Mouse (Mus musculus): ENCODE measurements around the gene Cpn2.

Cpn2 gene

DNA sequence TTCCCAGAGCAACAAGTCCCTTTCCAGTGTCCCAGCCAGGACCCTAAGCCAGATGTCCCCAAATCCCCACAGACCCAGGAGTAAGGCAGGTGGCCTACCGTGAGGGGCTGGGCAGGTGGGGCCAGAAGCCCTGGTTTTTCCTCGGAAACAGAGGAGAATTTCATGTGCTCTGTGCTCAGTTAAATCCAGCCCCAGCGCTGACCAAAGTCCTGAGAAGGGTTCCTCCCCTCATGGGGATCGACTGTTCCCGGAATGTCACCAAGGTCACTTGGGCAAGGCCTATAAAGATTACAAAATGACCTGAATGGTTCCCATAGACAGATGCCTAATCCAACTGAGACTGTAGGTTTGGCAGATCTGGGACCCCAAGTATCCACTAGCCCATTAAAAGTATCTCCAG lies at the start of gene Cpn2:
Cpn2 (minus strand) TSS at position 141 of the 400 bp plus-strand sequence.
- DNase-seq (ENCODE audit: low read depth): no peak

DNA sequence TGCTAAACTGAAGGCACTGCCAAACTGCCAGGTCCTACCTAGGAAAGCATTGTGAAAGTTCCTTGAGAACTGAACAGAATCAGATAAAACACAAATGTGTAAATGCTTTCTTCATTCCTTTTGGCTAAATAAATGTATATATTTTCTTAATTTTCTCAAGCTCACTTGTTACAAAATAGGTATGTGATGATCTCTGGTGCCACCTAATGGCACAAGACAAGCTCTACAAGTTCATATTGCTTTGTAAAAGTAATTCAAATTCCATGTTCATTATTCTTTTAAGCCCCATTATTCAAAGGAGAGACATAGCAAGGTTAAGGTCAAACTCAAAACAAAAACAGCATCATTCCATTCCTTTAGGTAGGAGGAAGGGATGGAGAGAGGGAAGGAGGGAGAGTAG lies 46.9 kb upstream of the Cpn2 start:
- DNase-seq (ENCODE audit: low read depth): peak; percentile 74

DNA sequence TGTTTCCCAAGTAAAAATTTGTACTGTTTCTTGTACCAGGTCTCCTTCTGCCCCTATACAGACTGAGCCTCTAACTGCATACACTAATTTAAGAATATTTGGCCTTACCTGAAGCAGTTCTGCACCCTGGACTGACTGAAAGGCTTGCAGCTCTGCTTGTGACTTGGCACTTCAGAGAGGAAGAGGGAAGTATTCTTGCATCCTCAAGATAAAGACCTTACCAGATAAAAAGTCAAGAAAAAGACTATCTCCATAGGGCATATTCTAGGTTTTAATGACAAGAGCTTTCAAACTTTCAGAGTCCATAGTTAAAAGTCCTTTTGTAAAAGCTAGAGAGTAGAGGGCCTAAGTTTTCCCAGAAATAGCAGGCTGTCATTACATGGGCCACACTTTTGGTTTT lies 43.3 kb upstream of the Cpn2 start, which contains the start of gene Gp5:
Gp5 (minus strand) TSS at position 133 of the 400 bp plus-strand sequence.
- DNase-seq (ENCODE audit: low read depth): peak; percentile 73

- no peak for DNase-seq (ENCODE audit: low read depth)
Measured at GRCm38 (mm10) chr16:30310171-30310515, 42.8 kb upstream of the Cpn2 start.

GRCm38 (mm10) chr16:30309395-30310170 lies 42.3 kb upstream of the Cpn2 start:
- DNase-seq (ENCODE audit: low read depth): no peak

DNA sequence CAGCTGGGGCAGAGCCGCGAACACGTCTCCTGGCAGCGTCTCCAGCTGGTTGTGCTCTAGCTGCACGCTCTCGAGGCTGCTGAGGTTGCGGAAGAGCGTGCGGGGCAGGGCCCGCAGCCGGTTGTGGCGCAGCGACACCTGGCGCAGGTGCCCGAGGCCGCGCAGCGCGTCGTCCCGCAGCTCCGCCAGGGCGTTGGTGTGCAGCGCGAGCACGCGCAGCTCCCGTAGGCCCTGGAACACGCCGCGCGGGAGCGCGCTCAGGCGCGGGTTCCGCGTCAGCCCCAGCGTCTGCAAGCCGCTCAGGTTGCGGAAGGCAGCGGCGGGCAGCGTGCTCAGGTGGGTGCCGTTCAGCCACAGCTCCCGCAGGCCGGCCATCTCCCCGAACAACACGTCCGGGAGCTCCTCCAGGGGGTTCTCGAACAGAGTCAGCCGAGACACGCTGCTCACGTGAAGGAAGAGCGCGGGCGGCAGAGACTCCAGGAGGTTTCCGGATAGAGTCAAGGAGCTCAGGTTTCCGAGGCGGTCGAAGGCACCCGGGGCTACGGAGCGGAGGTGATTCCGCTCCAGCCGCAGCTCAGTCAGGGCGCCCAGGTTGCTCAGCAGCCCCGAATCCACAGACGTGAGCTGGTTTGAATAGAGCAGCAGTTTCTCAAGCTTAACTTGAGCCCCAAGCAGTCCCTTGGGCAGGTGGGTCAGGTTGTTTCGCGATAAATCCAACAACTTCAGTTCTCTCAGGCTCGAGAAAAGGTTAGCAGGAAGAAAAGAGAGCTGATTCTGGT lies 41.5 kb upstream of the Cpn2 start:
- DNase-seq (ENCODE audit: low read depth): no peak

- DNase-seq (ENCODE audit: low read depth): no peak
Measured at GRCm38 (mm10) chr16:30307961-30308615, 40.8 kb upstream of the Cpn2 start.

- no peak for DNase-seq (ENCODE audit: low read depth)
Measured at GRCm38 (mm10) chr16:30307306-30307705, 40.0 kb upstream of the Cpn2 start.

- no peak for DNase-seq (ENCODE audit: low read depth)
Measured at GRCm38 (mm10) chr16:30306102-30306501, 38.8 kb upstream of the Cpn2 start.

- no peak for DNase-seq (ENCODE audit: low read depth)
Measured at GRCm38 (mm10) chr16:30304236-30304635, 36.9 kb upstream of the Cpn2 start.

DNA sequence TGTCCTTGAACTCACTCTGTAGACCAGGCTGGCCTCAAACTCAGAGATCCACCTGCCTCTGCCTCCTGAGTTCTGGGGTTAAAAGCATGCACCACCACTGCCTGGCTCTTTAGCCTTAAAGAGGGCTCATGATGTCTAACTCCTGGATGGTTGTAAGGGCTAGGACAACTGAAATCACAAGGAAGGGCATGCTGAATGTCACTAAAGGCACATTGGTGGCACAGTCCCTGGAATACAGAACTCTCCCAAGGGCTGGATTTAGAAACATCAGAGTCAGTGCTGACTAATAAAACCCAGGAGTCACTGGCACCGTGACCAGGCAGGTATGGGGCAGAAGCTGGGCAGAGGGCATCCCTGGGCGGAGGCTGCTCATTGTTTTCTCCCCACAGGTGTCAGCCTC lies 36.1 kb upstream of the Cpn2 start:
- no peak for DNase-seq (ENCODE audit: low read depth)

GRCm38 (mm10) chr16:30302686-30303085 lies 35.4 kb upstream of the Cpn2 start:
- no peak for DNase-seq (ENCODE audit: low read depth)

GRCm38 (mm10) chr16:30299711-30300277 lies 32.5 kb upstream of the Cpn2 start:
- peak; percentile 32 for DNase-seq (ENCODE audit: low read depth)

- DNase-seq (ENCODE audit: low read depth): no peak
Measured at GRCm38 (mm10) chr16:30297450-30297849, 30.2 kb upstream of the Cpn2 start.

DNA sequence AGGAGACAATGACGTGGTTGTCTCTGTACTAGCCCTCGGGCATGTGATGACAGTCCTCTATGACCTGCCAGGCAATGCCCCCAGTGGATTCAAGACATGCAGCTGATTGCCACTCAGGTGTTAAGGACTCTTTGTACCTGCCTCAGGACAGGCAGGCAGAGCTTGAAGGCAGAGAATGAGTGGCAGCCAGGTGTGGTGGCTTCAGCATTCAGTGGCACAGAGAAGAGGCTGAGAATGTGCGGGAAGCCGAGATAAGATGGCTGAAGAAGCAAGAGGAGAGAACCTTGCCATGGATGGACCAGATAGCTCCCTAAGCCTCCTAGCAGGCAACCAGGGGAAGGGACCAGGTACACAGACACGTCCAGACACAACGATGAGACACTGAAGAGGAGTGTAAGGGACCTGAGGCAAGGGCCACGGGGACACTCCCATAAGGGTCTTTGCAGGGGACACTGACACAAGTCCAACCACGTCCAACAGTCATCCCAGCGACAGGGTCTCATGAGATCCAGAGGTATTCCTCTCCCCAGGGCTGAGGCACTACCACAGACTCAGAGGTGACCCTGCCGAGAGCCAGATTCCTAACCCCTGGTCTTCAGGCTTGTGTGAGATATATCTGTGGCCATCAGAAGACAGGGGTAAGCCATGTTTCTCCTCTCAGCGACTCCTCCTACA lies 29.4 kb upstream of the Cpn2 start:
- no peak for DNase-seq (ENCODE audit: low read depth)

DNA sequence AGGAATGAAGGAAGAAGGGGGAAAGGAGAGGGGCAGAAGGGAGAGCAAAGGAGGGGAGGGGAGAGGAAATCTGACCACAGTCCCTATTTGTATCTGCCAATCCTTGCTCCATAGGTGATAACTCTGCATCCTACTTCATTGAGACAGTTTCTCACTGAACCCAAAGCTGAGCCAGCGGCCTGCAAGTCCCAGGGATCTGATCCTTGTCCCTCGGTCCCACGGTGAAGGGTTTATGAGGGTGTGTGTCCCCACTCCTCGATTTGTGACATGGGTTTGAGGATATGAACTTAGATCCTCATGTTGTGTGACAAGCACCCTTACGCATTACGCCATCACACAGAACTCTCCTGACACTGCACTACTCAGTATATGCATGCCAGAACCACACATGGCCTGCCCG lies 27.8 kb upstream of the Cpn2 start:
- no peak for DNase-seq (ENCODE audit: low read depth)

DNA sequence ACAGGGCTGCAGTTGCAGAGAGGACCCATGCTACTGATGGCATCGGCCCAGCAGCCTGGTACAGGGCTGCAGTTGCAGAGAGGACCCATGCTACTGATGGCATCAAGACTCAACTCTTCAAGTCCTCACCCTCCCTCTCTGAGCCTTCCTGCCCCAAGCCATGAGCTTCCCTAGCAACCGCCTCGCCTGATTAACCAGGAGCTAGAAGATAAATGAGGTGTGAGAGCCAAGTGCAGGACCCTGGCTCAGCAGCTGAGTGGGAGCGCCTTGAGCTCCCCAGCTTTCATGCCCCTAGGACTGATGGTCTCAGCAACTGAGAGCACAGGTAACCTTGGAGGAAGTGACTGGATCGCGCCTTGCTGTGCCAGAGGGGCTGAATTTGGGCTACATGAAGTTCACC lies 23.1 kb upstream of the Cpn2 start:
- no peak for DNase-seq (ENCODE audit: low read depth)

- DNase-seq (ENCODE audit: low read depth): no peak
Measured at GRCm38 (mm10) chr16:30285701-30286100, 18.4 kb upstream of the Cpn2 start.

GRCm38 (mm10) chr16:30283743-30284337 lies 16.5 kb upstream of the Cpn2 start:
- peak; percentile 34 for DNase-seq (ENCODE audit: low read depth)

- no peak for DNase-seq (ENCODE audit: low read depth)
Measured at GRCm38 (mm10) chr16:30282844-30283495, 15.7 kb upstream of the Cpn2 start, which contains the start of gene Lrrc15. TSS of gene Lrrc15 (minus strand) at chr16:30283256.

Data from 416B (cell line).